Mouse (Mus musculus) ES-E14 (cell line): ENCODE results near the gene Olfr2. TPM values are rescaled to one million over a fixed set of nuclear protein-coding genes. Genes with fewer than 3 reads are reported as not detected.
A peak's percentile ranks its signal among the peaks of the same experiment; 100 is the strongest.

Experiments
- DNase-seq: peaks from one replicate; pipeline ENCODE4 v3.0.0-alpha.2; 2013; ENCODE audit warnings: low read depth, low spot score
- H3K27ac ChIP-seq: 2 replicates; pipeline ENCODE4 v1.5.1; 2012; ENCODE audit warnings: low read depth, mild to moderate bottlenecking, low read length, moderate library complexity, mixed read lengths; ENCODE audit not compliant: poor library complexity, insufficient read depth, severe bottlenecking
- H3K36me3 ChIP-seq: 2 replicates; pipeline ENCODE4 v1.6.1; 2012; ENCODE audit warnings: mild to moderate bottlenecking, low read length, moderate library complexity, mixed read lengths; ENCODE audit not compliant: control insufficient read depth, poor library complexity, insufficient read depth, severe bottlenecking
- H3K4me1 ChIP-seq, 2 experiments: fragments of 150-350 bp in 1 of 2; sonication (generic) in 1 of 2; 2 replicates each; pipeline ENCODE4 v1.6.1; 2012; ENCODE audit warnings: low read length in 2 of 2, mild to moderate bottlenecking in 1 of 2, mixed read lengths in 1 of 2; ENCODE audit not compliant: control insufficient read depth in 2 of 2, insufficient read depth in 2 of 2, poor library complexity in 1 of 2
- H3K4me3 ChIP-seq, 2 experiments: fragments of 150-350 bp in 1 of 2; sonication (generic) in 1 of 2; 2 replicates each; pipeline ENCODE4 v1.5.1; 2012; ENCODE audit warnings: low read length in 2 of 2, low read depth in 1 of 2, mild to moderate bottlenecking in 1 of 2, mixed read lengths in 1 of 2; ENCODE audit not compliant: insufficient read depth in 1 of 2, poor library complexity in 1 of 2, severe bottlenecking in 1 of 2
- H3K9ac ChIP-seq: 2 replicates; pipeline ENCODE4 v1.6.1; 2012; ENCODE audit warnings: low read depth, mild to moderate bottlenecking, low read length, mixed read lengths; ENCODE audit not compliant: poor library complexity, insufficient read depth, severe bottlenecking
- H3K9me3 ChIP-seq: fragments of 150-350 bp; sonication (generic); 2 replicates; pipeline ENCODE4 v1.6.1; 2012; ENCODE audit warnings: low read depth, mild to moderate bottlenecking, low read length; ENCODE audit not compliant: control insufficient read depth, insufficient read depth
- CHD2 ChIP-seq: IDR thresholded peaks from 2 replicates; pipeline ENCODE4 v1.6.1; 2014; ENCODE audit warnings: mild to moderate bottlenecking, low read depth, low read length, inconsistent platforms
- HCFC1 ChIP-seq: IDR thresholded peaks from 2 replicates; pipeline ENCODE4 v1.6.1; 2012; ENCODE audit warnings: low read length, inconsistent platforms, borderline replicate concordance; ENCODE audit not compliant: insufficient read depth
- MAFK ChIP-seq: IDR thresholded peaks from 2 replicates; pipeline ENCODE4 v1.6.1; 2014; ENCODE audit warnings: mild to moderate bottlenecking, low read depth, low read length, inconsistent platforms; ENCODE audit not compliant: insufficient read depth
- ZC3H11A ChIP-seq: IDR thresholded peaks from 2 replicates; pipeline ENCODE4 v1.6.1; 2012; ENCODE audit warnings: low read depth, mild to moderate bottlenecking, inconsistent platforms, low read length, borderline replicate concordance
- ZNF384 ChIP-seq: IDR thresholded peaks from 2 replicates; pipeline ENCODE4 v1.6.1; 2012; ENCODE audit warnings: low read depth, low read length, inconsistent platforms
- in situ Hi-C, 2 experiments: fragments of 600-800 bp; cut with MboI; formaldehyde crosslinking; loops; one replicate each; pipeline ENCODE4 v1.15.1; 2025; ENCODE audit warnings: low sequenced_read_pairs in 2 of 2, inconsistent platforms in 1 of 2; ENCODE audit not compliant: unreplicated experiment in 2 of 2
- total RNA-seq: library from RNA; depleted of rRNA; stranded (reverse); fragments of 300-350 nt; gene quantifications from 2 replicates; pipeline ENCODE4 v1.2.3, GENCODE M21; 2012; rRNA removed

Olfr2 gene
- not detected in 2 replicates for total RNA-seq

DNA sequence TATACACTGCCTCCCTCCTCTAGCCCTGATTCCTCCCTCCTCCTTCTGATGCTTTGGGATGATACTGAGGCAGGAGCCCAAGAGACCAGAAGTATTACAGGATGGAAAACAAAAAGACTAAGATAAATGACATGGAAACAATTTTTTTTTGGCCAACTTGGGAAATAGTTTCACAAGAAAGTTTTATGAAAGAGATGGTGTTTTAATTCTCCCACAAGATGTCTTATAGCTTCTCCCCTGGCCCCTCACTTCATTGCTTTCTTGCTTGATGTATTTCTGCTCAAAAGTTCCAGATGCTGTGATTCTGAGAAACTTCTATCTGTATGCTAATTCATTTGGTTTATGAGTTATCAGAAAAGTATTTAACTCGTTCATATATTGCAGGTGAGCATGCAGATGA lies at the start of gene Olfr2:
Gene Olfr2 (minus strand): TSS at position 101 of the 400 bp plus-strand sequence.
- no peak for DNase-seq
- Histone ChIP-seq H3K9ac (no peak within 1 kb of the TSS), H3K4me1 (no peaks in the 10 kb centered on the region), H3K36me3 (no peaks in the 10 kb centered on the region), H3K4me3 (no peak within 1 kb of the TSS), H3K9me3 (no peaks in the 10 kb centered on the region), H3K27ac (no peak within 1 kb of the TSS)
- in situ Hi-C loops: no loop called here
- TF ChIP-seq CHD2 (no peak), MAFK (no peak), ZNF384 (no peak), ZC3H11A (no peak), HCFC1 (no peak)

GRCm38 (mm10) chr7:107047578-107047977 lies 41.7 kb upstream of the Olfr2 start:
- in situ Hi-C loops: no loop called here
- Histone ChIP-seq H3K36me3 (no peaks in the 10 kb centered on the region), H3K4me3 (no peak overlapping the region), H3K9ac (no peak overlapping the region), H3K27ac (no peak overlapping the region), H3K9me3 (no peaks in the 10 kb centered on the region), H3K4me1 (no peaks in the 10 kb centered on the region)
- TF ChIP-seq MAFK (no peak), ZC3H11A (no peak), HCFC1 (no peak), ZNF384 (no peak), CHD2 (no peak)
- DNase-seq: no peak

- TF ChIP-seq ZC3H11A (peak; percentile 66; the same call in 1 of the 2 replicates), CHD2 (no peak), MAFK (no peak)
- no peaks in the 10 kb centered on the region for H3K4me1 ChIP-seq
- peak; percentile 40 for DNase-seq
Measured at GRCm38 (mm10) chr7:107045833-107046232, 40.0 kb upstream of the Olfr2 start.

GRCm38 (mm10) chr7:107044407-107044806 lies 38.5 kb upstream of the Olfr2 start:
- H3K4me1 ChIP-seq: no peaks in the 10 kb centered on the region
- DNase-seq: no peak
- no peak overlapping the region for H3K4me3 ChIP-seq
- in situ Hi-C loops: no loop called here
- no peaks in the 10 kb centered on the region for H3K9me3 ChIP-seq
- no peaks in the 10 kb centered on the region for H3K36me3 ChIP-seq
- no peak overlapping the region for H3K27ac ChIP-seq
- no peak overlapping the region for H3K9ac ChIP-seq
- no peak for TF ChIP-seq CHD2
- no peak for TF ChIP-seq ZC3H11A

More at GRCm38 (mm10) chr7:107045833-107046232, 40.0 kb upstream of the Olfr2 start:
- Histone ChIP-seq H3K4me3 (no peak overlapping the region), H3K9me3 (no peaks in the 10 kb centered on the region), H3K9ac (no peak overlapping the region), H3K27ac (no peak overlapping the region), H3K36me3 (no peaks in the 10 kb centered on the region)
- in situ Hi-C loops: no loop called here

DNA sequence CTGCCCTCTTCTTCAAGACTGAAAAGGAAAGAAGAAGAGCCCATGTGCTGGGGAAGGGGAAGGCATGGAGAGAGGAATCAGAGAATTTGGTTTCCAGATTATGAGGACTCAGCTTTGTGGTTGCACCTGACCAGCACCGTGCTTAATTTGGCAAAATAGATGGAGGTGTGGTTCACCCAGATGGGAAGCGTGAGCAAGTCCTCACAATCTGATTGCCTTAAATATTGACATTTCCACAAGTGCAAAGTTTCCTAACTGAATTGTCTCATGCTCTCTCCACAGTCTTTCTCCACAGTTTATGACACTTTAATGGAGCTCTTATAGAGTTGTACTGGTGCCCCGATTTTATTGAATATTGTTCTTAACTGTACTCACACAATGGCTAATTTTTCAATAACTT lies 37.3 kb upstream of the Olfr2 start:
- in situ Hi-C loops: no loop called here
- H3K9me3 ChIP-seq: no peaks in the 10 kb centered on the region

More for the DNA sequence above, 37.3 kb upstream of the Olfr2 start:
- Histone ChIP-seq H3K4me1 (no peaks in the 10 kb centered on the region), H3K36me3 (no peaks in the 10 kb centered on the region), H3K4me3 (no peak overlapping the region), H3K9ac (no peak overlapping the region), H3K27ac (no peak overlapping the region)
- TF ChIP-seq HCFC1 (no peak), MAFK (no peak)
- DNase-seq: no peak
